Comparison of ENCODE assay signal across 8 mouse cellular contexts in the genomic region with DNA sequence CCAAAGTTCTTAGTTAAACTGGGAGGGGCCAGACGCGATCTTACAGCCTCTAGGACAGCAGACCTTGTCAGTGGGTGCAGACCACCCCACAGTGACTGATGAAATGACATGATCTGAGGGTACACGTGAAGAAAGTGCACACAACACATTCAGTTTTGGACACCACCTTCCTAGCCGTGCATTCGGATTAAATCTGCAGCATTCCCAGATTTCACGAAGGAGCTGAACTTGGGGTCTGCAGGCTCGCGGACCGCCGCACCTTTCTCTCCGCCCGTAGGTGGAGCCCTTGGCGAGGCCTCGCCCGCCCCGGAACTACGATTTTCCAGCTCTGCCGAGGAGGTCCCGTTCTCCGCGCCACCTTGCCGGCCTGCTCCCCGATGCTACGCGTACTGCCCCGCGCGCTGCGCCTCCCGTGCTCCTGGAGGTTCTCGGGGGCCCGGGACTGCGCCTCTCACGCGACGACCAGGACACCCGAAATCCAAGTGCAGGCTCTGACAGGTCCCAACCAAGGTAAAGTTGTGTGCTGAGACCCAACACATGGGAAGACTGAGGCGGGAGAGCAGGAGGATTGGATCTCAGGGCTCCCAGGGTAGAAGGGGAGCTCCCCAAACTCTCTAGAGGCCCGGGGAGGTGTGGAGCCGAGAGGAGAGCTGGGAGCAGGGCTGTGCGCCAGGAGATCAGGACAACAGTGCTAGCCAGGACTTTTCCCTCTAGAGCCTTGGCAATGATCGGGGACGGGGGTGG. TPM values are rescaled to one million over a fixed set of nuclear protein-coding genes. Genes with fewer than 3 reads are reported as not detected.
DNase-seq lines count a peak whose midpoint lies in the region; ATAC-seq and TF ChIP-seq lines count a peak whose summit lies in the region.

Echdc2 (plus strand) TSS at position 286 of the 744 bp plus-strand sequence.

- peak; percentile 61 for TF ChIP-seq POLR2A in CH12.LX (IDR thresholded peaks at IDR 0.05; ENCODE audit: low read depth, low read length)
- TF ChIP-seq POLR2A in lung, adult 2 months (IDR thresholded peaks at IDR 0.05; ENCODE audit: borderline replicate concordance, extremely low read depth, low read depth, low read length) = no peak

- 1% methylated on average over 38 of the region's 43 CpGs for WGBS in embryonic facial prominence, embryonic 14.5 days
- under 1% methylated on average over 43 of the region's 43 CpGs for WGBS in heart, embryonic 12.5 days
- WGBS in kidney, embryonic 16.5 days = 1% methylated on average over 43 of the region's 43 CpGs
- 2% methylated on average over 43 of the region's 43 CpGs for WGBS in lung, adult 2 months

- H3K4me2 ChIP-seq in CH12.LX (ENCODE audit: insufficient read depth, low read depth, poor library complexity, severe bottlenecking) = peak within 1 kb of the TSS; percentile 69
- peak within 1 kb of the TSS; percentile 93 for H3K4me2 ChIP-seq in embryonic facial prominence, embryonic 14.5 days (ENCODE audit: low read depth, low read length)
- H3K4me2 ChIP-seq in heart, embryonic 12.5 days = peak within 1 kb of the TSS; percentile 84
- H3K4me2 ChIP-seq in kidney, embryonic 16.5 days (replicated peaks; ENCODE audit: low read depth, low read length) = peak within 1 kb of the TSS; percentile 85

- dilution Hi-C loops in CH12.LX (cut with MboI; ENCODE audit: extremely low pct_ligation_motif_present, extremely low pct_unique_long_range_greater_than_20kb, low sequenced_read_pairs) = no loop called here

- H3K4me1 ChIP-seq in CH12.LX (ENCODE audit: control insufficient read depth in 1 of 2, insufficient read depth in 2 of 2) = peaks cover 0 to 4% of the 10 kb centered on the region in 2 experiments; a peak in 1 of 4 replicates
- H3K4me1 ChIP-seq in embryonic facial prominence, embryonic 14.5 days (ENCODE audit: control insufficient read depth, insufficient read depth, low read length) = no peaks in the 10 kb centered on the region
- no peaks in the 10 kb centered on the region for H3K4me1 ChIP-seq in heart, embryonic 12.5 days (replicated peaks)
- H3K4me1 ChIP-seq in kidney, embryonic 16.5 days (ENCODE audit: insufficient read depth, low read length) = 0 out of 2 replicates have a peak, but pooled peaks cover 4% of the 10 kb centered on the region
- H3K4me1 ChIP-seq in lung, adult 2 months (ENCODE audit: control insufficient read depth, insufficient read depth, low read length) = no peaks in the 10 kb centered on the region; the same call in 1 of the 2 replicates

- H3K4me3 ChIP-seq in CH12.LX (replicated peaks in 1 of 3; ENCODE audit: low read depth in 2 of 3, low read length in 2 of 3, poor library complexity in 1 of 3) = peak within 1 kb of the TSS; percentile 71 to 82 (median 72)
- peak within 1 kb of the TSS; percentile 73 for H3K4me3 ChIP-seq in embryonic facial prominence, embryonic 14.5 days (ENCODE audit: low read depth, low read length)
- H3K4me3 ChIP-seq in heart, embryonic 12.5 days = peak within 1 kb of the TSS; percentile 63
- peak within 1 kb of the TSS; percentile 76 for H3K4me3 ChIP-seq in kidney, embryonic 16.5 days (ENCODE audit: low read length)
- H3K4me3 ChIP-seq in lung, adult 2 months (replicated peaks; ENCODE audit: extremely low read depth, low read depth, low read length) = peak within 1 kb of the TSS; percentile 76

- H3K27ac ChIP-seq in CH12.LX (ENCODE audit: insufficient read depth, low read depth) = no peak within 1 kb of the TSS
- H3K27ac ChIP-seq in embryonic facial prominence, embryonic 14.5 days (replicated peaks; ENCODE audit: low read depth, low read length) = no peak within 1 kb of the TSS
- H3K27ac ChIP-seq in heart, embryonic 12.5 days (ENCODE audit: poor library complexity, severe bottlenecking) = no peak within 1 kb of the TSS
- no peak within 1 kb of the TSS for H3K27ac ChIP-seq in kidney, embryonic 16.5 days (ENCODE audit: low read length)

- no peaks in the 10 kb centered on the region for H3K9me3 ChIP-seq in CH12.LX (replicated peaks; ENCODE audit: low read length)
- no peaks in the 10 kb centered on the region for H3K9me3 ChIP-seq in embryonic facial prominence, embryonic 14.5 days (ENCODE audit: control insufficient read depth, low read length)
- no peaks in the 10 kb centered on the region for H3K9me3 ChIP-seq in heart, embryonic 12.5 days (replicated peaks)
- H3K9me3 ChIP-seq in kidney, embryonic 16.5 days (ENCODE audit: low read length) = no peaks in the 10 kb centered on the region

- DNase-seq in CH12.LX (ENCODE audit: extremely low read depth) = peak; percentile 36
- peak; percentile 64 to 74 for DNase-seq in adrenal gland, postnatal 36 days
- peak; percentile 74 for DNase-seq in embryonic facial prominence, embryonic 14.5 days (ENCODE audit: low spot score)
- DNase-seq in lung, adult 2 months = peak; percentile 41
- DNase-seq in ovary, postnatal 14 days (ENCODE audit: low spot score) = peak; percentile 42
- DNase-seq in spleen, postnatal 36 days (ENCODE audit: low spot score in 2 of 2) = no peak

- peak in 1 of 2 experiments; percentile 51; a peak in 2 of 4 replicates for TF ChIP-seq CTCF in CH12.LX (conservative IDR thresholded peaks at IDR 0.05 in 1 of 2, IDR thresholded peaks at IDR 0.05 in 1 of 2; ENCODE audit: low read depth in 2 of 2, low read length in 2 of 2)
- TF ChIP-seq CTCF in lung, adult 2 months (IDR thresholded peaks at IDR 0.05; ENCODE audit: insufficient read depth, low read length) = no peak

- H3K9ac ChIP-seq in CH12.LX (ENCODE audit: insufficient read depth, low read depth) = peak within 1 kb of the TSS; percentile 70
- peak within 1 kb of the TSS; percentile 86 for H3K9ac ChIP-seq in embryonic facial prominence, embryonic 14.5 days (ENCODE audit: low read depth, low read length)
- H3K9ac ChIP-seq in heart, embryonic 12.5 days = peak within 1 kb of the TSS; percentile 75
- H3K9ac ChIP-seq in kidney, embryonic 16.5 days (replicated peaks; ENCODE audit: low read length) = peak within 1 kb of the TSS; percentile 74

- in situ Hi-C loops in CH12.LX (cut with MboI; ENCODE audit: low pct_ligation_motif_present, low pct_unique_long_range_greater_than_20kb, low sequenced_read_pairs) = no loop called here

- H3K79me2 ChIP-seq in CH12.LX (replicated peaks; ENCODE audit: control insufficient read depth, extremely low read depth, insufficient read depth, poor library complexity, severe bottlenecking) = no peaks in the 10 kb centered on the region

- peak; percentile 55 for ATAC-seq in embryonic facial prominence, embryonic 14.5 days (ENCODE audit: low read depth)
- no peak for ATAC-seq in heart, embryonic 12.5 days (ENCODE audit: insufficient number of reproducible peaks, low FRiP score)
- ATAC-seq in kidney, embryonic 16.5 days (ENCODE audit: low FRiP score, low TSS enrichment) = peak; percentile 88

- TF ChIP-seq RAD21 in CH12.LX (IDR thresholded peaks at IDR 0.05; ENCODE audit: low read depth, low read length) = peak; percentile 26

- TF ChIP-seq EP300 in CH12.LX (IDR thresholded peaks at IDR 0.05; ENCODE audit: low read length) = no peak

- H3K27me3 ChIP-seq in CH12.LX (replicated peaks) = peaks cover 12% of the 10 kb centered on the region
- H3K27me3 ChIP-seq in embryonic facial prominence, embryonic 14.5 days (replicated peaks; ENCODE audit: control insufficient read depth, insufficient read depth, low read length) = no peaks in the 10 kb centered on the region; the same call in 1 of the 2 replicates
- H3K27me3 ChIP-seq in heart, embryonic 12.5 days (replicated peaks) = no peaks in the 10 kb centered on the region
- H3K27me3 ChIP-seq in kidney, embryonic 16.5 days (ENCODE audit: insufficient read depth, low read length) = no peaks in the 10 kb centered on the region

- peaks cover 3 to 25% of the 10 kb centered on the region in 2 experiments for H3K36me3 ChIP-seq in CH12.LX (replicated peaks in 1 of 2; ENCODE audit: control insufficient read depth in 1 of 2, insufficient read depth in 1 of 2, low read length in 1 of 2)
- 0 out of 2 replicates have a peak, but pooled peaks cover 2% of the 10 kb centered on the region for H3K36me3 ChIP-seq in embryonic facial prominence, embryonic 14.5 days (ENCODE audit: control insufficient read depth, insufficient read depth, low read length)
- H3K36me3 ChIP-seq in heart, embryonic 12.5 days = no peaks in the 10 kb centered on the region
- H3K36me3 ChIP-seq in kidney, embryonic 16.5 days (ENCODE audit: insufficient read depth, low read length) = no peaks in the 10 kb centered on the region

TF ChIP-seq in CH12.LX, 34 proteins besides CTCF, POLR2A, EP300 and RAD21:
- TF ChIP-seq BHLHE40 (IDR thresholded peaks at IDR 0.05; ENCODE audit: low read depth, low read length) = peak; percentile 40; the same call in 1 of the 2 replicates
- no peak for TF ChIP-seq MAZ (IDR thresholded peaks at IDR 0.05; ENCODE audit: low read depth, low read length)
- TF ChIP-seq CHD2 (IDR thresholded peaks at IDR 0.05; ENCODE audit: low read length) = no peak
- TF ChIP-seq ZKSCAN1 (IDR thresholded peaks at IDR 0.05; ENCODE audit: borderline replicate concordance, low read depth, low read length) = no peak
- TF ChIP-seq UBTF (IDR thresholded peaks at IDR 0.05; ENCODE audit: low read depth, low read length) = peak; percentile 78; the same call in 1 of the 2 replicates
- TF ChIP-seq PAX5 (IDR thresholded peaks at IDR 0.05; ENCODE audit: low read length) = no peak
- TF ChIP-seq ELF1 (IDR thresholded peaks at IDR 0.05; ENCODE audit: low read depth, low read length) = peak; percentile 55; the same call in 1 of the 2 replicates
- 0 out of 2 replicates have a peak, but pooled peaks have one; percentile 29 for TF ChIP-seq TCF12 (IDR thresholded peaks at IDR 0.05; ENCODE audit: low read depth, low read length)
- TF ChIP-seq JUN (IDR thresholded peaks at IDR 0.05; ENCODE audit: insufficient read depth, low read depth, low read length) = no peak
- peak; percentile 3; the same call in 1 of the 2 replicates for TF ChIP-seq SMC3 (IDR thresholded peaks at IDR 0.05; ENCODE audit: low read depth, low read length)
- peak; percentile 43; the same call in 1 of the 2 replicates for TF ChIP-seq SIN3A (IDR thresholded peaks at IDR 0.05; ENCODE audit: low read length)
- TF ChIP-seq TBP (conservative IDR thresholded peaks at IDR 0.05; ENCODE audit: low read depth, low read length) = no peak
- no peak for TF ChIP-seq ZNF384 (IDR thresholded peaks at IDR 0.05; ENCODE audit: low read depth, low read length)

RNA-seq across cellular contexts. Expression of gene Echdc2, which starts in this region (rescaled TPM):
- total RNA-seq in CH12.LX (2012; rRNA removed) = 47.0 and 51.1 TPM in 2 replicates
- total RNA-seq in CH12.LX (2014; rRNA removed) = 45.5 and 51.9 TPM in 2 replicates
- 53.4 and 54.3 TPM in 2 replicates for polyA plus RNA-seq in CH12.LX (2012; ENCODE audit: insufficient read length, low read depth)
- total RNA-seq in adrenal gland, postnatal 36 days (2021) = 10 to 100 TPM; 25.9 to 26.4 TPM
- 36.6 and 42.2 TPM in 2 replicates for polyA plus RNA-seq in embryonic facial prominence, embryonic 14.5 days (2014; fragmentation: Nextera tagmentation; extraction: Ambion mirVana)
- 14.5 and 14.6 TPM in 2 replicates for polyA plus RNA-seq in heart, embryonic 12.5 days (2016; fragmentation: Nextera tagmentation; extraction: Ambion mirVana)
- polyA plus RNA-seq in kidney, embryonic 16.5 days (2015; fragmentation: Nextera tagmentation; extraction: Ambion mirVana) = 44.8 and 50.0 TPM in 2 replicates
- 53.7 and 67.0 TPM in 2 replicates for polyA plus RNA-seq in lung, adult 2 months (2012; rRNA removed)

Comparison
In these comparisons a context has a peak if more than half of its experiments do, and no peak if none do; other contexts are left out.
1. DNase-seq: peak in CH12.LX (single experiment), adrenal gland, postnatal 36 days (2 of 2), embryonic facial prominence, embryonic 14.5 days (single experiment), lung, adult 2 months (single experiment) and ovary, postnatal 14 days (single experiment); none in spleen, postnatal 36 days (0 of 2).
2. Peak in every context shown above with its lines, with median percentiles within 50 percentile points of each other: H3K4me2 ChIP-seq, H3K4me3 ChIP-seq and H3K9ac ChIP-seq.